Mouse (Mus musculus) brain, adult 10 weeks (tissue): ENCODE measurements around the gene Olfr220. TPM values are rescaled to one million over a fixed set of nuclear protein-coding genes. Genes with fewer than 3 reads are reported as not detected.

Experiments used
- polyA plus RNA-seq: library from polyadenylated mRNA; stranded (reverse); fragments of 350-450 nt; fragmentation: Illumina TruSeq; extraction: RNeasy Lipid Tissue Mini Kit (QIAGEN cat#74804); gene quantifications from one replicate; pipeline ENCODE4 v1.2.3, GENCODE M21; 2015; ENCODE audit warnings: low read depth, low replicate concordance

The Olfr220 gene
- not detected for polyA plus RNA-seq

DNA sequence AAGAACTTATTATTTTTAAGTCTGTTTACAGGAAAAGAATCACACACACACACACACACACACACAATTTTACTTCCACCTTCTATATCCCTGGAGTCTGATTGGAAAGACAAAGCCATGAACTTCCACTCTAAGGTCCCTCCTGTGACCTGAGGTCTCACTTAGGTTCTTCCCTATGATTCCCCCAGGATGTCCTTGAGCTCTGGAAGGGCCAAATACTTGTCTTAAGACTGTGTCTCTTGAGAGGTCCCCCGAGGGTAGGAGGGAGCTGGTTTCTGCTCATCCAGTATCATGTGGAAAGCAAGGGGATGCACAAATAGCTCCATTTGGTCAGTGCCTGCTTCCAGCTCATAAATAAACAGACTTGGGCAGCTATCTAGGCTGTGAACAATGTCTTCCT lies at the start of gene Olfr220:
Gene Olfr220 (plus strand): TSS at position 301 of the 400 bp plus-strand sequence.

DNA sequence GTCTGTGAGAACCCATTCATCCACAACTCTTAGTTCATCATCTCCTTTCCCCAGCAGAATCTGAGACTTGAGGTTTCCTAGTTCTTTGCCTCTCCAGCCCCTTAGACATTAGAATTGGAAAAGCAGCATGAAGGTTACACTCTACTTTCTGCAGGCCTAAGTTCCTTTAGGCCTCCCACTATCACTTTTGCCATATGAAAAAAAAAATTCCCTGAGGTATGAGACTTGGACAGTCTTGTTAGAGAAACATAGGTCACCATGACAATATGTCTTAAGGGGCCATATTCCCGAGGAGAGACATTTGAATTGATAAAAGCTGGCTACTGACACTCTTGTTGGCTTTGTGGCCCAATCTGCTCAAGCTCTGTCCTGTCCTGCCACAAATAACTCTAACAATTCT lies 18.1 kb upstream of the Olfr220 start, which contains the start of gene Olfr414:
Gene Olfr414 (plus strand): TSS at position 301 of the 400 bp plus-strand sequence.

Other genes starting within 250 kb of the Olfr220 start
- gene Olfr419, start 190.0 kb upstream of the Olfr220 start, polyA plus RNA-seq: not detected
- not detected for gene Mptx1, start 111.6 kb upstream of the Olfr220 start, polyA plus RNA-seq
- gene Olfr417, start 77.0 kb upstream of the Olfr220 start, polyA plus RNA-seq: not detected
- not detected for gene Olfr248, start 51.0 kb upstream of the Olfr220 start, polyA plus RNA-seq
- gene Olfr414, start 18.0 kb upstream of the Olfr220 start, polyA plus RNA-seq: not detected
- 28.1 TPM for gene Fmn2, start 59.7 kb downstream of the Olfr220 start, polyA plus RNA-seq